Mouse (Mus musculus) embryonic fibroblast, embryonic 13.5 days (primary cell): ENCODE data around the gene Ormdl1. TPM values are rescaled to one million over a fixed set of nuclear protein-coding genes. Genes with fewer than 3 reads are reported as not detected.
"Not testable (repeated sequence)": the region's sequence is repeated elsewhere in the genome, so short reads cannot be mapped to it uniquely, and the experiment has no call there.

Source experiments
- H3K27ac ChIP-seq: 2 replicates; pipeline ENCODE4 v1.5.1; 2012; ENCODE audit warnings: low read length, control low read depth, inconsistent platforms; ENCODE audit not compliant: insufficient read depth
- H3K4me1 ChIP-seq: 2 replicates; pipeline ENCODE4 v1.6.1; 2011; ENCODE audit warnings: low read length; ENCODE audit not compliant: control insufficient read depth, insufficient read depth
- H3K4me3 ChIP-seq: 2 replicates; pipeline ENCODE4 v1.5.1; 2011; ENCODE audit warnings: mild to moderate bottlenecking, control low read depth, low read length; ENCODE audit not compliant: insufficient read depth
- CTCF ChIP-seq: IDR thresholded peaks from 2 replicates; pipeline ENCODE4 v1.5.1; 2011; ENCODE audit warnings: mild to moderate bottlenecking, control low read depth, low read length, moderate library complexity, borderline replicate concordance; ENCODE audit not compliant: insufficient read depth
- POLR2A ChIP-seq: IDR thresholded peaks from 2 replicates; pipeline ENCODE4 v1.6.1; 2011; ENCODE audit warnings: low read depth, mild to moderate bottlenecking, control low read depth, low read length, moderate library complexity
- polyA plus RNA-seq: library from polyadenylated mRNA; stranded (reverse); fragments of >200 nt; gene quantifications from 2 replicates; pipeline ENCODE4 v1.2.4, GENCODE M21; 2011; ENCODE audit warnings: low read depth; ENCODE audit not compliant: missing spikeins, insufficient read length

Gene Ormdl1
- 14.0 and 15.3 TPM in 2 replicates for polyA plus RNA-seq

- no peak within 1 kb of the TSS for H3K27ac ChIP-seq
- peak within 1 kb of the TSS; percentile 58 for H3K4me3 ChIP-seq
- TF ChIP-seq POLR2A (peak; percentile 93), CTCF (no peak)
- no peaks in the 10 kb centered on the region; the same call in 1 of the 2 replicates for H3K4me1 ChIP-seq
Observed at GRCm38 (mm10) chr1:53296581-53297383, at the start of gene Ormdl1, which contains the start of the genes Pms1 and Gm28778. TSS of gene Ormdl1 (plus strand) at chr1:53297095. TSS of gene Pms1 (minus strand) at chr1:53297018. TSS of gene Gm28778 (plus strand) at chr1:53297111.

GRCm38 (mm10) chr1:53264958-53265612, 31.8 kb upstream of the Ormdl1 start:
- H3K4me1 ChIP-seq, H3K27ac ChIP-seq, H3K4me3 ChIP-seq: not testable (repeated sequence)

- H3K4me1 ChIP-seq = no peaks in the 10 kb centered on the region
- TF ChIP-seq POLR2A = no peak
- TF ChIP-seq CTCF = no peak
- H3K4me3 ChIP-seq = no peak overlapping the region
- H3K27ac ChIP-seq = no peak overlapping the region
Observed at GRCm38 (mm10) chr1:53269901-53270300, 27.0 kb upstream of the Ormdl1 start.

- Histone ChIP-seq H3K27ac (no peak overlapping the region), H3K4me1 (no peaks in the 10 kb centered on the region), H3K4me3 (no peak overlapping the region)
- no peak for TF ChIP-seq POLR2A
- no peak for TF ChIP-seq CTCF
Observed at GRCm38 (mm10) chr1:53272646-53273045, 24.2 kb upstream of the Ormdl1 start.

- H3K4me1 ChIP-seq = no peaks in the 10 kb centered on the region; the same call in 1 of the 2 replicates
- H3K4me3 ChIP-seq = no peak overlapping the region
- H3K27ac ChIP-seq = no peak overlapping the region
- TF ChIP-seq CTCF (no peak), POLR2A (no peak)
Observed at GRCm38 (mm10) chr1:53291197-53291596, 5.7 kb upstream of the Ormdl1 start.

GRCm38 (mm10) chr1:53300506-53300905, 3.6 kb downstream of the Ormdl1 start:
- no peak overlapping the region for H3K27ac ChIP-seq
- H3K4me1 ChIP-seq = no peaks in the 10 kb centered on the region; the same call in 1 of the 2 replicates
- no peak overlapping the region for H3K4me3 ChIP-seq
- TF ChIP-seq POLR2A = no peak
- no peak for TF ChIP-seq CTCF

- Histone ChIP-seq H3K27ac (peak within 1 kb of the TSS; percentile 91), H3K4me1 (no peaks in the 10 kb centered on the region), H3K4me3 (peak within 1 kb of the TSS; percentile 91)
- peak; percentile 73 for TF ChIP-seq POLR2A
- no peak for TF ChIP-seq CTCF
Observed at GRCm38 (mm10) chr1:53312989-53313967, 16.4 kb downstream of the Ormdl1 start, which contains the start of gene Osgepl1. TSS of gene Osgepl1 (plus strand) at chr1:53313624.

GRCm38 (mm10) chr1:53321662-53322344, 24.9 kb downstream of the Ormdl1 start:
- TF ChIP-seq POLR2A (no peak), CTCF (no peak)
- Histone ChIP-seq H3K27ac (no peak overlapping the region), H3K4me3 (no peak overlapping the region), H3K4me1 (no peaks in the 10 kb centered on the region)

GRCm38 (mm10) chr1:53323254-53323653, 26.4 kb downstream of the Ormdl1 start:
- Histone ChIP-seq H3K4me1 (no peaks in the 10 kb centered on the region), H3K27ac (no peak overlapping the region), H3K4me3 (no peak overlapping the region)
- TF ChIP-seq POLR2A = no peak
- no peak for TF ChIP-seq CTCF
